Mouse (Mus musculus): Measurements from ENCODE around the gene Gm19668. TPM values are rescaled to one million over a fixed set of nuclear protein-coding genes. Genes with fewer than 3 reads are reported as not detected.
"Not testable (repeated sequence)": the region's sequence is repeated elsewhere in the genome, so short reads cannot be mapped to it uniquely, and the experiment has no call there.

Gm19668 gene
- polyA plus RNA-seq, 1 experiment: not detected

DNA sequence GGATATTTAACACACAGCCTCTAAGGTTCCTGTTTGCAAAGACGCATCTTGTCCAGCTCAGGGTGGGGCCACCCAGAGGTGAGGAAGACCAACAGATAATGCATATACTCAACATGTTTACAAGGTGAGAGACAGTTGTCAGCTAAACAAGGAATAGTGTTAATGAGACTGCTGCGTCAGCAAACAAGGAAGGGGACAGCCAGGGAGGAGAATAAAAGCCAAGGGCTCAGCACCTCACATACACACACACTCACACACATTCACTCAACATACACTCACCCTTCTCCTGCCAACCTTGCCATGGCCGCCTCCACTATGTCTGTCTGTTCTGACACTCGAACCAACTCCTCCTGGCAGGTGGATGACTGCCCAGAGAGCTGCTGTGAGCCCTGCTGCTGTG is 15.4 kb upstream of the Gm19668 start, which contains the start of gene Gm2696:
TSS of gene Gm2696 (plus strand) at position 301 of the 400 bp plus-strand sequence.
- no peak within 1 kb of the TSS for H3K27ac ChIP-seq (ENCODE audit: insufficient read depth, low read length)
- H3K4me1 ChIP-seq (ENCODE audit: control insufficient read depth, insufficient read depth, low read length): no peaks in the 10 kb centered on the region
- no peak within 1 kb of the TSS for H3K4me3 ChIP-seq (ENCODE audit: insufficient read depth, low read length)
- TF ChIP-seq CTCF (IDR thresholded peaks at IDR 0.05; ENCODE audit: extremely low read depth, insufficient read depth, low read length) (no peak), POLR2A (IDR thresholded peaks at IDR 0.05; ENCODE audit: extremely low read depth, insufficient read depth, low read length) (no peak)

DNA sequence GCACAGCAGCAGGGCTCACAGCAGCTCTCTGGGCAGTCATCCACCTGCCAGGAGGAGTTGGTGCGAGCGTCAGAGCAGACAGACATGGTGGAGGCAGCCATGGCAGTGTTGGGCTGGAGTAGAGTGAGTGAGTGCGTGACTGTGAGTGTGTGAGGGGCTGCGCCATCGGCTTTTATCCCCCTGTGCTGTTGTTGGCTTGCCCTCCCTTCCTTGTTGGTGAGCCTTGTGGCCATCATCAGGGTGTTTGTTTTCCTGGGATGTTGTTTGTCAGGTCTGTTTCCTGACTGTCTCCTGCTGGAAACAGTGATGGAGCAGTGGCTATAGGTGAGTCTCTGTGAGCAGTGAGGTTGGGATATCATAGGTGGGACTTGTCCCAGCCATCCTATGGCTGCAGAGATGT is 12.8 kb upstream of the Gm19668 start, which contains the start of gene Gm9507:
TSS of gene Gm9507 (minus strand) at position 101 of the 400 bp plus-strand sequence.
- TF ChIP-seq POLR2A (IDR thresholded peaks at IDR 0.05; ENCODE audit: extremely low read depth, insufficient read depth, low read length) (no peak), CTCF (IDR thresholded peaks at IDR 0.05; ENCODE audit: extremely low read depth, insufficient read depth, low read length) (no peak)
- Histone ChIP-seq H3K4me3 (ENCODE audit: insufficient read depth, low read length) (no peak within 1 kb of the TSS), H3K4me1 (ENCODE audit: control insufficient read depth, insufficient read depth, low read length) (no peaks in the 10 kb centered on the region), H3K27ac (ENCODE audit: insufficient read depth, low read length) (no peak within 1 kb of the TSS)

DNA sequence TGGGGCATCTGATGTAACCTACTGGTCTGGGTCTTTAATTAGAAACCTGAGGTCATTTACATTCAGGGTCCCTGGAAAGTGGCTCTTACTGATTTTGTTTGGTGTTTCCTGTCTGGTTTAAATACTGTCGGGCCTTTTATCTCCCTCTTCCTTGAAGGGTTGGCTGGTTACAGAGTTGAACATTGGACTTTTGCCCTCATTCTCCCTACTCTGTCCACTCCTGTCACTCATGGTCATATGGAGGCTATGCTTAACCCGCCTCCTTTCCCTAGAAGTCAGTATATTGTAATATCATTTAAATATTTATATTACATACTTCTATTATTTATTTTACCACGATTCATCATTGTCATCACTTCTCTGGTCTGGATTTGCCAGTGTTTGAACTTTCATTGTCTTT is 5.2 kb upstream of the Gm19668 start:
- Histone ChIP-seq H3K4me1 (ENCODE audit: control insufficient read depth, insufficient read depth, low read length) (no peaks in the 10 kb centered on the region), H3K27ac (ENCODE audit: insufficient read depth, low read length) (no peak overlapping the region), H3K4me3 (ENCODE audit: insufficient read depth, low read length) (no peak overlapping the region)
- TF ChIP-seq POLR2A (IDR thresholded peaks at IDR 0.05; ENCODE audit: extremely low read depth, insufficient read depth, low read length): no peak
- no peak for TF ChIP-seq CTCF (IDR thresholded peaks at IDR 0.05; ENCODE audit: extremely low read depth, insufficient read depth, low read length)

- H3K4me3 ChIP-seq (ENCODE audit: insufficient read depth, low read length); H3K4me1 ChIP-seq (ENCODE audit: control insufficient read depth, insufficient read depth, low read length): not testable (repeated sequence)
These were observed 591 bp downstream of the Gm19668 start for GRCm38 (mm10) chr10:77798164-77798920.

GRCm38 (mm10) chr10:77797677-77798076 is 1.3 kb downstream of the Gm19668 start:
- no peak overlapping the region for H3K4me3 ChIP-seq (ENCODE audit: insufficient read depth, low read length)
- no peak overlapping the region for H3K27ac ChIP-seq (ENCODE audit: insufficient read depth, low read length)
- H3K4me1 ChIP-seq (ENCODE audit: control insufficient read depth, insufficient read depth, low read length): no peaks in the 10 kb centered on the region
- TF ChIP-seq CTCF (IDR thresholded peaks at IDR 0.05; ENCODE audit: extremely low read depth, insufficient read depth, low read length) (no peak), POLR2A (IDR thresholded peaks at IDR 0.05; ENCODE audit: extremely low read depth, insufficient read depth, low read length) (no peak)

More at GRCm38 (mm10) chr10:77798164-77798920, 591 bp downstream of the Gm19668 start:
- not testable (repeated sequence) for H3K27ac ChIP-seq (ENCODE audit: insufficient read depth, low read length)

DNA sequence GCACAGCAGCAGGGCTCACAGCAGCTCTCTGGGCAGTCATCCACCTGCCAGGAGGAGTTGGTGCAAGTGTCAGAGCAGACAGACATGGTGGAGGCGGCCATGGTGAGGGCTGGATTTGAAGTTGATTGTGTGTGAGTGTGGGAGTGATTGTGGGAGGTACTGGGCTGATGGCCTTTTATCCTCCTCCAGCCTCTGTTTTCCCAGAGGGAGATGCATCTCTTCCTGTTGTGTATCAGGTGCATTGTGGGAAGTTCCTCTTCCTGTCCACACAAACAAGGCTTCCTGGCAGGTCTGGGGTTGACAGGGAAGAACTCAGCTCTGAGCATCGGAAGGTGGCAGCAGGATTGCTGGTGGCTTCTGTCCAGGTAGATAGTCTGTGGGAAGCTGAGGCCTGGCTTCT is 4.0 kb downstream of the Gm19668 start, which contains the start of gene Gm9639:
TSS of gene Gm9639 (minus strand) at position 101 of the 400 bp plus-strand sequence.
- TF ChIP-seq POLR2A (IDR thresholded peaks at IDR 0.05; ENCODE audit: extremely low read depth, insufficient read depth, low read length) (no peak), CTCF (IDR thresholded peaks at IDR 0.05; ENCODE audit: extremely low read depth, insufficient read depth, low read length) (no peak)
- Histone ChIP-seq H3K27ac (ENCODE audit: insufficient read depth, low read length) (no peak within 1 kb of the TSS), H3K4me3 (ENCODE audit: insufficient read depth, low read length) (no peak within 1 kb of the TSS), H3K4me1 (ENCODE audit: control insufficient read depth, insufficient read depth, low read length) (no peaks in the 10 kb centered on the region)

DNA sequence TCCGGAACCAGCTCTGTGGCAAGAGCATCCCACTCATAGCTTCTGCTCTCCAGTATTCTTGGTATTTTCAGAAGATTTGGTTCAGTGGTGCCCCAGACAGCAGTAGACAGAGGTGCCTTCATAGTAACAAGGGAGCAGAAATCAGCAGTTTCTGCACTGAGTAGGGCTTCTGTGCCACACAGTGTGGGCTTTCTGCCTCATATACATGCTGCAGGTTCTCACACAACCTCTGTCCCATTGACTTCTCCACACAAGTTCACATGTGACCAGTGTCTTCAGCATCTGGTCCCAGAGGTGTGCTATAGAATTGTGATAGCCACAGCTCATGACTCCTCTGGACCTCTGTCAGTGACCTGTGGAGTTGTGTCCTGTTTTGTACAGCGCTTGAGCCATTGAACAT is 10.3 kb downstream of the Gm19668 start:
- Histone ChIP-seq H3K27ac (ENCODE audit: insufficient read depth, low read length) (no peak overlapping the region), H3K4me1 (ENCODE audit: control insufficient read depth, insufficient read depth, low read length) (no peaks in the 10 kb centered on the region), H3K4me3 (ENCODE audit: insufficient read depth, low read length) (no peak overlapping the region)
- no peak for TF ChIP-seq POLR2A (IDR thresholded peaks at IDR 0.05; ENCODE audit: extremely low read depth, insufficient read depth, low read length)
- TF ChIP-seq CTCF (IDR thresholded peaks at IDR 0.05; ENCODE audit: extremely low read depth, insufficient read depth, low read length): no peak

- H3K4me3 ChIP-seq (ENCODE audit: insufficient read depth, low read length); H3K27ac ChIP-seq (ENCODE audit: insufficient read depth, low read length); H3K4me1 ChIP-seq (ENCODE audit: control insufficient read depth, insufficient read depth, low read length): not testable (repeated sequence)
These were observed 11.1 kb downstream of the Gm19668 start, which contains the start of gene Gm7137 for GRCm38 (mm10) chr10:77787876-77788275. Gm7137 (minus strand) TSS chr10:77788200.

GRCm38 (mm10) chr10:77783396-77783795 is 15.5 kb downstream of the Gm19668 start:
- not testable (repeated sequence) for H3K4me3 ChIP-seq (ENCODE audit: insufficient read depth, low read length); H3K4me1 ChIP-seq (ENCODE audit: control insufficient read depth, insufficient read depth, low read length); H3K27ac ChIP-seq (ENCODE audit: insufficient read depth, low read length)

DNA sequence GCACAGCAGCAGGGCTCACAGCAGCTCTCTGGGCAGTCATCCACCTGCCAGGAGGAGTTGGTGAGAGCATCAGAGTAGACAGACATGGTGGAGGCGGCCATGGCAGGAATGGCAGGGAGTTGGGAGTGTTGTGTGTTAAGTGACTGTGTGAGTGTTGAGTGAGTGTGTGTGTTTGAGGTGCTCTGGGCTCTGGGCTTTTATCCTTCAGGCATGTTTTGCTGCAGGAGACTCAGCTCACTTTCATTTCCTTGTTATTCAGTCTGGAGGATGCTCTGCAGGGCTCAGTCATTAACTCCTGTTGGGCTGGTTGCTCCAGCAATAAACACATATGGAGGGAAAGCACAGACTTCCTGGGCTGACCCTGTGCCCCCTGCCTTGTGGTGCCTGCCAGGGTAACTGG is 16.5 kb downstream of the Gm19668 start, which contains the start of gene Gm3250:
TSS of gene Gm3250 (minus strand) at position 101 of the 400 bp plus-strand sequence.
- not testable (repeated sequence) for H3K4me1 ChIP-seq (ENCODE audit: control insufficient read depth, insufficient read depth, low read length); H3K27ac ChIP-seq (ENCODE audit: insufficient read depth, low read length); H3K4me3 ChIP-seq (ENCODE audit: insufficient read depth, low read length)

DNA sequence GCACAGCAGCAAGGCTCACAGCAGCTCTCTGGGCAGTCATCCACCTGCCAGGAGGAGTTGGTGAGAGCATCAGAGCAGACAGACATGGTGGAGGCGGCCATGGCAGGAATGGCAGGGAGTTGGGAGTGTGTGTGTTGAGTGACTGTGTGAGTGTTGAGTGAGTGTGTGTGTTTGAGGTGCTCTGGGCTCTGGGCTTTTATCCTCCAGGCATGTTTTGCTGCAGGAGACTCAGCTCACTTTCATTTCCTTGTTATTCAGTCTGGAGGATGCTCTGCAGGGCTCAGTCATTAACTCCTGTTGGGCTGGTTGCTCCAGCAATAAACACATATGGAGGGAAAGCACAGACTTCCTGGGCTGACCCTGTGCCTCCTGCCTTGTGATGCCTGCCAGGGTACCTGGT is 22.1 kb downstream of the Gm19668 start, which contains the start of gene Gm7138:
TSS of gene Gm7138 (minus strand) at position 101 of the 400 bp plus-strand sequence.
- not testable (repeated sequence) for H3K27ac ChIP-seq (ENCODE audit: insufficient read depth, low read length); H3K4me3 ChIP-seq (ENCODE audit: insufficient read depth, low read length); H3K4me1 ChIP-seq (ENCODE audit: control insufficient read depth, insufficient read depth, low read length)

DNA sequence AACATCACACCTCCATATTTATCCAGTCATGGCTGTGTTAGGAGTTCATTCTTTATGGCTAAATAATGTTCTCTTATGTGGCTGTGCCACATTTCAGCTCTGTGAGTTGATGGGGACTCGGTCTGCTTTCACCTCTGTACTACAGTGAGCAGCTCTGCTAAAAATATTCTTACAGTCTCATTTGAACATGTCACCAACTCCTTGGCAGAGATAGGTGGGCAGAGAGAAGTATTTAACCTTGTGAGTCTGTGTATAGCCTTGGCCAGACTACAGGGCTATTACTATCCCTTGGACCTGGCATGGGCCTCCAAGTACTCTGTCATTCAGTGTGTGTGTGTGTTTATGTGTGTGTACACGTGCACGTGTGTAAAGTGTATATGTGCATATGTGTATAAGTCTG is 26.8 kb downstream of the Gm19668 start:
- H3K4me1 ChIP-seq (ENCODE audit: control insufficient read depth, insufficient read depth, low read length): not testable (repeated sequence)

DNA sequence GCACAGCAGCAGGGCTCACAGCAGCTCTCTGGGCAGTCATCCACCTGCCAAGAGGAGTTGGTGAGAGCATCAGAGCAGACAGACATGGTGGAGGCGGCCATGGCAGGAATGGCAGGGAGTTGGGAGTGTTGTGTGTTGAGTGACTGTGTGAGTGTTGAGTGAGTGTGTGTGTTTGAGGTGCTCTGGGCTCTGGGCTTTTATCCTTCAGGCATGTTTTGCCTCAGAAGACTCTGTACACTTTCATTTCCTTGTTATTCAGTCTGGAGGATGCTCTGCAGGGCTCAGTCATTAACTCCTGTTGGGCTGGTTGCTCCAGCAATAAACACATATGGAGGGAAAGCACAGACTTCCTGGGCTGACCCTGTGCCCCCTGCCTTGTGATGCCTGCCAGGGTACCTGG is 27.7 kb downstream of the Gm19668 start, which contains the start of gene Gm3238:
TSS of gene Gm3238 (minus strand) at position 101 of the 400 bp plus-strand sequence.
- not testable (repeated sequence) for H3K4me1 ChIP-seq (ENCODE audit: control insufficient read depth, insufficient read depth, low read length); H3K27ac ChIP-seq (ENCODE audit: insufficient read depth, low read length); H3K4me3 ChIP-seq (ENCODE audit: insufficient read depth, low read length)

More for the DNA sequence above, 26.8 kb downstream of the Gm19668 start:
- H3K4me3 ChIP-seq (ENCODE audit: insufficient read depth, low read length); H3K27ac ChIP-seq (ENCODE audit: insufficient read depth, low read length): not testable (repeated sequence)

All from cortical plate, adult 2 months (tissue).